Mouse (Mus musculus) cerebellum, postnatal 14 days (tissue): ENCODE measurements around the gene Llgl1.

ENCODE experiments used
- DNase-seq, 2 experiments: peaks; one replicate each; pipeline ENCODE4 v3.0.0; 2021; ENCODE audit warnings: mixed read lengths in 2 of 2

The Llgl1 gene

DNA sequence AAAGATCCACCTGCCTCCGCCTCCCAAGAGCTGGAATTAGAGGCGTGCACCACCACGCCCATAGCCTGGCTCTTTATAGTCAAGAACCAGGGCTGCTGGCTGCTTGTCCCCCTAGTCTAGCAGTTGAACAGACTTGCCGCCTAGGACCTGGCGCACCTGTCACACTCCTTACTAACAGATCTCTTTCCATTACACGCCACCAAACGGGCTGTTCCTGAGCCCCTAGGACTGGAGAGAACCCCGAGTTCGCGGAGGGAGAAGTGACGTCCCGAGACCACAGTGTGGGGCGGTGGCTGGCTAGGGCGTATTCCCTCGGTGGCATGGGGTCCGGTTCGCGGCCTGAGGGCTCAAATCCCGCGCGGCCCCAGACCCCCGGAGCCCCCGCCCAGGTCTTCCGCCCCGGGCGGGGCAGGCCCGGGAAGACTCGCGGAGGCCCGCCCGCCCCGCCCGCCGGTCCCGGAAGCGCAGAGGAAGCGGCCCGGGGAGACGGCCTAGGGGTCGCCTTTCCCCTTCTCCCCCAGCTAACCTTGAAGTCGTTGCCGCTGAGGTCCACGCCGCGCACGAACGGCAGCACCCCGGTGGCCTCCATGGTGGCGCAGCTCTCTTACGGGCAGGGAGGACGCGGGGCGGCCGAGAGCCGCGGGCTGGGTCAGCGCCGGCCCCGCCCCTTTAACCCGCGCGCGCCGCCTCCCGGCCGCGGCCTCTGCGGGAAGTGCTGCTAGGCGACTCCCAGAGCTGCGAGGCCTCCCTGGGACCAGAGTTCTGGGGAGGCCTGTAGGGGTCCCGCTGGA is 27.3 kb downstream of the Llgl1 start, which contains the start of gene Flii:
Gene Flii, minus strand, starts transcription at position 663 of the 791 bp plus-strand sequence.
- DNase-seq, result peak; percentile 84 to 86

DNA sequence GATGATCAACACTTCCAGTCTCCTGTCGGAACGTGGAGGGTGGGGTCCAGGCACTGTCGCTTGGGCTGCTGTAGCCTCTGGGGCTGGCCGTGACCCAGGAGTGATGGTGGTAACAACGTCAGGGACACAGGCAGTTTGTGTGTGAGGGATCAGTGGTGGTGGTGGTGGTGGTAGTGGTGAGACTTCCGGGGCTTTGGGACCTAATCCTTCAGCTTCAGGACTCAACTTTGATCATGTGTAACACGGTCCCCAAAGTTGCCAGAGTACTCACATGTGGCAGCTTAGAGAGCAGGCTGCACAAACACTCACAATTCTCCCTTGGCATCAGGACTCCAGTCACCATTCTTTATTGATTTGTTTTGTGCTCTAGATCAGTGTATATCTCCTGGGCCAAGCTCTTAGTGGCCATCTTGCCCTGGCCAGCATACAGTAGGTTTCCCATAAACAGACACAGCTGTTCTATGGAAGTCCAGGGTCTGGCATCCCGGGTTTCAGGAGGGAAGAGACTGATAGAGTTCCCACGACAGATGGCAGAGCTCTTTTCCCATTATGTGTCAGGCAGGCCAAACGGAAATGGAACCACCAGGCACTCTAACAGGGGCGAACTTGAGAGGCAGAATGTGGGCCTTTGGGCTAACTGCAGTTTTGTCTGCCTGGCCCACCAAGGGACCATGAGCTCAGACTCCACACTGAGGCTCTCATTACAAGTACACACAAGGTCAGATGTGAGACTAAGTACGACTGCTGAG is 28.0 kb downstream of the Llgl1 start:
- peak in 1 of 2 experiments; percentile 41 for DNase-seq

DNA sequence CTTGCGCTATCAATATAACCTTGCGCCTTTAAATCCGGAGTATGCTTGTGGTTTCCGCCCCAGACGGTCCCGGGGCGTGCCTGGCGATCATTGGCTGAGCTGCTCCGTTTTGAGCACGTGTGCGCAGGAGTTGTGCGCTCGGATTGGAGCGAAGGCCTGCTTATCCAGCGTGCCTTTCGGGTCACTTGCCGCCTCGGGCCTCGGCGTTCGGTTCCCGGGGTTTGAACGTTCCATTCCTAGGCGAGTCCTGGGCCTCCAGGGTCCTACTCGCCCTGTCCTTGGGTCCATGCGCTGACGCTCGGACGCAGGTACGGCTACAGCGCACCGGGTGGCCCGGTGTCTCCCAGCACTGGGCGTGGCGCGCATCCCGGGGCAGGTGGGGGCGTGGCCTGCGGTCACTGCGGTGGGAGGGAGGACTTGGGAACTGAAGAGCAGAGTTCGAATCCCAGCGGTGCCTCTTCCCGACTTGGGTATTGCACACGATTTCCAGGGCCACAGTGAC is 28.8 kb downstream of the Llgl1 start, which contains the start of gene Mief2:
Gene Mief2, plus strand, starts transcription at position 139 of the 502 bp plus-strand sequence.
- peak; percentile 95 for DNase-seq

DNA sequence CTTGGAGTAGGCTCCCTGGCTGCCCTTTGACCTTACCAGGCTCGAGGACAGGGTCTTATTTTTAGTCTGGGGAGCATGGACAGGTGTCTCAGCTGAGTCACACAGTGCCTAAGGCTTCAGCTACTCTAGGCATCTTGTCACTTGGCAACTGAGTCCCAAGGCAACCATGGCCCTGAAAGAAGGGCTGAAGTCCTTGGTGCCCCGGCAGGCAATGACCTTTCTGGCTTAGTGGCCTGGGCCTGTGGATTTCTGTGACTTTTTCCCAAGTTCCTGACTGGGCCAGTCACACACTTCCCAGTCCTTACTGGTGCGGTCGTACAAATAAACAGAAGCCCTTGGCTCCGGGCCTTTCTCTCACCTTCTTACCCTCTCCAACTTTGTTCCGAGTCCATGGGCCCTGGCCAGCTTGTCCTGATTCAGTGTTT is 29.7 kb downstream of the Llgl1 start:
- DNase-seq, result no peak

DNA sequence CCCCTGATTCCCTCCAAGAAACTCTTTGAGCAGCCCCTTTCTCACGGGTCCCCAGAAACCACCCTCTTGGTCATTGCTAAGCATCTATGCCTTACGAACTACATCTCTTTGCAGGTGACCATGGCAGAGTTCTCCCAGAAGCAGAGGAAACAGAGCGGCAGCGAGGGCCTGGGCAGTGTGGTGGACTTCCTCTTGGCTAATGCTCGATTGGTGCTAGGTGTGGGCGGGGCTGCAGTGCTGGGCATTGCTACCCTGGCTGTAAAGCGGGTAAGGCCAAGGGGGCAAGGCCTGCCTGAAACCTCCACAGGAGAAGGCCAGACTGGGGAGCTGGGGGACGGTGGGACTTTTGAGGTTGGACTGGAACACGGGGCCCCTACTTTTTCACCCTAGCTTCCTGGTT is 30.6 kb downstream of the Llgl1 start:
- no peak for DNase-seq

DNA sequence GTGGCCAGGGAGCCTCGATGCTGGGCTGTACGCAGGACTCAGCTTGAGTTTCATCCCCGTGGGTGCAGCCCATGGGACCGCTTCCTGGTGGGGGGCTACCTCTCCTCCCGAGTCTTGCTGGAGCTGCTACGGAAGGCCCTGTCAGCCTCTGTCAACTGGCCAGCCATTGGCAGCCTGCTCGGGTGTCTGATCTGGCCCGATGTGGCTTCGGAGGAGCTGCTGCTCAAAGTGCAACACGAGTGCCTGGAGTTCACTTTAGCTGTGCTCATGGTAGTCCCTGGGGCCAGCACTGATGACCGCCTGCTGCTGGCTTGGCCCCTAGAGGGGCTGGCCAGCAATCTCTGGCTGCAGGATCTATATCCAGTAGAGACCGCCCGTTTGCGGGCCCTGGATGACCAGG is 31.7 kb downstream of the Llgl1 start:
- no peak for DNase-seq

DNA sequence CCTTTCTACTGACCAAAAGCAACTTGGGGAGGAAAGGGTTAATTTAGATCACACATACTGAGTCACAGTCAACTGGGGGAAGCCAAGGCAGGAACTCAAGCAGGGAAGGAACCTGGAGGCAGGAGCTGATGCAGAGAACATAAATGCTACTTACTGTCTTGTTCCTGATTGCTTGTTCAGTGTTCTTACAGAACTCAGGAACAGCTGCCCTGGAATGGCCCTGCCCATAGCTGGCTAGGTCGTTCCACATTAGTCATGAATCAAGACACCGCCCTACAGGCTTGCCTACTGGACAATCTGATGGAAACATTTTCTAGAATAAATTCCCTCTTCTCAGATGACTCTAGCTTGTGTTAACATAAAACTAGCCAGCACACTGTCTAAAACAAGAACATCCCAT is 34.7 kb downstream of the Llgl1 start:
- DNase-seq, result no peak

DNA sequence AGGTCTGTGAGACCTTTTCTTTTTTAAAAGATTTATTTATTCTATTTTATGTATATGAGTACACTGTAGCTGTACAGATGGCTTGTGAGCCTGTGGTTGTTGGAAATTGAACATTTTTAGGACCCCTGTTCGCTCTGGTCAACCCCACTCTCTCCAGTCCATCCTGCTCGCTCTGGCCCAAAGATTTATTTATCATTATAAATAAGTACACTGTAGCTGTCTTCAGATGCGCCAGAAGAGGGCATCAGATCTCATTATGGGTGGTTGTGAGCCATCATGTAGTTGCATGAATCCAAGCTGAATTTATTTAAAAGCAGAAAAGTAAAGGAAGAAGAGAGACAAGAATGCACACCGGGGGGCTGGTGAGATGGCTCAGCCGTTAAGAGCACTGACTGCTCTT is 35.7 kb downstream of the Llgl1 start:
- DNase-seq, result no peak

DNA sequence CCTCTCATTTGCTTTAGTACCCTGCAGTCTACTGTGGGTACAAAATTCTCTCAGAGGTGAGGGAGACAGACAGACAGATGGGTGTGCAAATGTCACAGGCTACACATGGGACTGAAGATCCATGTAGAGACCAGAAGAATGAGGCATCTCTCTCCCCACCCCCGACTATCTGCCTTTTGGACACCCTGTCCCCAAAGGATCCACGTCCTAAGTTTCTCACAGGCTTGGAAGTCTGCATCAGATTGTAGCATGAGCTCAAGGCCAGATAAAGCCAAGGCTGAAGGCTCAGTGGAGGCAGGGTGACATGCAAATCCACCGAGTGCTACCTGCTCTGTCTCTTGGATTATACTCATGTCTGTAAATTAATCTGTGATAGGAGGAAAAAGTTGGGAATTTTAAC is 37.0 kb downstream of the Llgl1 start:
- DNase-seq, result no peak

DNA sequence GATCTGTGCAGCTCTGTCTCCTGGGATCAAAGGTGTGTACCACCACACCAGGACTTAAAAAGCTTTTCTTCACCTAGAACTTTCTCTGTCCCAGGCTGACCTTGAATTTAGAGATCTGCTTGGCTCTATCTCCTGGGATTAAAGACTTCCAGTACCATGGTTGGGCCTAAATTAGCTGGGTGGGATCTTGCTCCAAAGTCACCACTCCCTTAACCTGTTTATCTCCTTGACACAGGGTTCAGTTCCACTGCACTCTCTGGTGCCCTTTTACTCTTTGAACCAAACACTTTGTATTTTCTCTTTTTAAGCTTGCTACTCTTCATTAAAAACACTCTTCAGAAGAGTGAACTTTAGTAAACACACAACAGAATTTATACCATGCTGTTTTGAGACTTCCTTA is 37.9 kb downstream of the Llgl1 start:
- DNase-seq, result no peak

DNA sequence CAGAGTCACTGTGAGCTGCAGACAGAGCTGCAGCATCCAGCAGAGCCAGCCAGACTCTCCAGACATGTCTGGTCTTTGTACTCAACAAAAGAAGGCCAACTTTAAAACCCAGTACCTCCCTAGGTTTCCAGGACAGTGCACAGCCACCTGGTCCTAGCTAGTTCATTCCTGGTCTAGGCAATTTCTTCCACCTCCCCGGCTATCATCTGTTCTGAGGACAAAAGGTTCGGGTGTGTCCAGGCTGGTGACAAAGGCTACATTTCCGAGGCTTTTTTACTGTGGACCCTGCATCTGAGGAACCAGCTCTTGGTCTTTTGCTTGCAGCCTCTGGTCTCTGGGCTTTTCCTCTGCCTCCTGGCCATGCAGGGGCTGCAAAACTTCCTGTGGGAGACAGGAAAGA is 40.8 kb downstream of the Llgl1 start:
- no peak for DNase-seq

DNA sequence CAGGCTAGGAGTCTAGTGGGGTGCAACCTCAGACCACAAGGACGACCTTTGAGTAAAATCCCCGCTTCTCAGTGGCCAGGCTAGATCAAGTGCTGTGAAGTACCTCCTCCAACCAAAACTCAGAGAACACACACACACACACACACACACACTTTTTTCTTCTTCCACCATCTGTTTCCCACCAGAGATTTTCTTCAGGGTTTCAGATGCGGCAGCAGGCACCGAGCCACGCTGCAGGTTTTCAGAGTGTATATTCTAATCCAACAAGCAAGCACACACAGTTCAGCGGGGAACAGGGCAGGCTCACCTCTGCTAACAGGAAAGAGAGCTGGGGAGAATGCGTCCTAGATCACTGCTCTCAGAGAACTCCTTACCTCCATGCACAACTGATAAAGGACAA is 56.0 kb downstream of the Llgl1 start:
- no peak for DNase-seq

DNA sequence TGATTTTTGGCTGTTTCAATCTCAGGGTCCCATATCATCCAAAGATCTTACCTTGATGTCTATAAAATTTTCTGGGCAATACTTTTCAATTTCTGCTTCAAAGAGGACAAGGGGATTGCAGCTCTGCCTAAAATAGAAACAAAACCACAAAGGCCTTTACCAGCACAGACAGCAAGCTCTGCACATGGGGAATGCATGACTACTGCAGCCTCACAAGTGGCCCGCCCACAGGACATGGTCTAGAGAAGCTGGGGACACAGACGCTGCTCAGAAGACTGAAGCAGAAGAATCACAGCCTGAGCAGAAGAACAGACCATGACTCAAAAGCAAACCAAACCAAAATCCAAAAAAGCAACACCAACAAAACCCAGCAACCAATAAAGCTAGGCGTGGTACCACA is 62.2 kb downstream of the Llgl1 start:
- DNase-seq, result no peak
